Mouse (Mus musculus) CH12.LX (cell line): ENCODE measurements around the gene Lepr. TPM values are rescaled to one million over a fixed set of nuclear protein-coding genes. Genes with fewer than 3 reads are reported as not detected.

Source experiments
- DNase-seq: peaks from one replicate; pipeline ENCODE4 v3.0.0-alpha.2; 2013; ENCODE audit errors: extremely low read depth
- H3K27ac ChIP-seq: 2 replicates; pipeline ENCODE4 v1.5.1; 2012; ENCODE audit warnings: low read depth, mild to moderate bottlenecking, control low read depth, moderate library complexity; ENCODE audit not compliant: insufficient read depth
- H3K27me3 ChIP-seq: replicated peaks from 2 replicates; pipeline ENCODE3; 2012; ENCODE audit warnings: inconsistent platforms
- H3K36me3 ChIP-seq, 2 experiments: replicated peaks in 1 of 2; 2 replicates each; pipeline versions ENCODE3 to v1.6.1; 2012; ENCODE audit warnings: inconsistent platforms in 1 of 2, low read length in 1 of 2, mild to moderate bottlenecking in 1 of 2, mixed read lengths in 1 of 2, moderate library complexity in 1 of 2; ENCODE audit not compliant: control insufficient read depth in 1 of 2, insufficient read depth in 1 of 2
- H3K4me1 ChIP-seq, 2 experiments: 2 replicates each; pipeline ENCODE4 v1.6.1; 2012; ENCODE audit warnings: inconsistent platforms in 1 of 2, moderate library complexity in 1 of 2; ENCODE audit not compliant: insufficient read depth in 2 of 2, control insufficient read depth in 1 of 2
- H3K4me2 ChIP-seq: 2 replicates; pipeline ENCODE4 v1.6.1; 2012; ENCODE audit warnings: low read depth, mild to moderate bottlenecking, control low read depth; ENCODE audit not compliant: poor library complexity, insufficient read depth, severe bottlenecking
- H3K4me3 ChIP-seq, 3 experiments: fragments of 150-350 bp in 1 of 3; sonication (generic) in 1 of 3; replicated peaks in 1 of 3; 2 replicates each; pipeline versions ENCODE3 to v1.5.1; 2011 to 2012; ENCODE audit warnings: low read depth in 2 of 3, low read length in 2 of 3, mild to moderate bottlenecking in 2 of 3, moderate library complexity in 2 of 3, control low read depth in 1 of 3, improper control_type of control experiment in 1 of 3, inconsistent platforms in 1 of 3, mixed read lengths in 1 of 3; ENCODE audit not compliant: poor library complexity in 1 of 3
- H3K79me2 ChIP-seq: replicated peaks from 2 replicates; pipeline ENCODE4 v1.6.1; 2012; ENCODE audit warnings: mild to moderate bottlenecking, moderate library complexity; ENCODE audit not compliant: control insufficient read depth, poor library complexity, insufficient read depth, severe bottlenecking; ENCODE audit errors: extremely low read depth
- H3K9ac ChIP-seq: 2 replicates; pipeline ENCODE4 v1.6.1; 2012; ENCODE audit warnings: low read depth, mild to moderate bottlenecking, control low read depth, moderate library complexity; ENCODE audit not compliant: insufficient read depth
- H3K9me3 ChIP-seq: replicated peaks from 2 replicates; pipeline ENCODE3; 2012; ENCODE audit warnings: low read length, inconsistent platforms, mixed read lengths
- BHLHE40 ChIP-seq: IDR thresholded peaks from 2 replicates; pipeline ENCODE4 v1.6.1; 2011; ENCODE audit warnings: mild to moderate bottlenecking, low read depth, low read length, improper control_type of control experiment
- CHD1 ChIP-seq: IDR thresholded peaks from 2 replicates; pipeline ENCODE4 v1.6.1; 2012; ENCODE audit warnings: low read depth, low read length, improper control_type of control experiment, inconsistent platforms
- CHD2 ChIP-seq: IDR thresholded peaks from 2 replicates; pipeline ENCODE4 v1.6.1; 2011; ENCODE audit warnings: low read length, improper control_type of control experiment
- CTCF ChIP-seq, 2 experiments: IDR thresholded peaks in 1 of 2; conservative IDR thresholded peaks in 1 of 2; 2 replicates each; pipeline ENCODE4 v1.5.1; 2011 to 2012; ENCODE audit warnings: low read depth in 2 of 2, low read length in 2 of 2, improper control_type of control experiment in 1 of 2, inconsistent platforms in 1 of 2, mild to moderate bottlenecking in 1 of 2, moderate library complexity in 1 of 2
- E2F4 ChIP-seq: IDR thresholded peaks from 2 replicates; pipeline ENCODE4 v1.6.1; 2011; ENCODE audit warnings: low read depth, low read length, improper control_type of control experiment; ENCODE audit not compliant: insufficient replicate concordance
- ELF1 ChIP-seq: IDR thresholded peaks from 2 replicates; pipeline ENCODE4 v1.6.1; 2014; ENCODE audit warnings: low read depth, mild to moderate bottlenecking, inconsistent platforms, low read length, improper control_type of control experiment
- EP300 ChIP-seq: IDR thresholded peaks from 2 replicates; pipeline ENCODE4 v1.6.1; 2011; ENCODE audit warnings: low read length, improper control_type of control experiment
- ETS1 ChIP-seq: conservative IDR thresholded peaks from 2 replicates; pipeline ENCODE4 v1.6.1; 2012; ENCODE audit warnings: low read depth, mild to moderate bottlenecking, inconsistent platforms, low read length, improper control_type of control experiment, moderate library complexity
- HCFC1 ChIP-seq: IDR thresholded peaks from 2 replicates; pipeline ENCODE4 v1.6.1; 2012; ENCODE audit warnings: low read depth, mild to moderate bottlenecking, inconsistent platforms, low read length, improper control_type of control experiment
- IRF4 ChIP-seq: IDR thresholded peaks from 2 replicates; pipeline ENCODE4 v1.6.1; 2014; ENCODE audit warnings: low read depth, mild to moderate bottlenecking, inconsistent platforms, low read length, improper control_type of control experiment
- JUN ChIP-seq: IDR thresholded peaks from 2 replicates; pipeline ENCODE4 v1.6.1; 2011; ENCODE audit warnings: low read depth, mild to moderate bottlenecking, low read length, improper control_type of control experiment, moderate library complexity; ENCODE audit not compliant: insufficient read depth
- JUND ChIP-seq: conservative IDR thresholded peaks from 2 replicates; pipeline ENCODE4 v1.6.1; 2011; ENCODE audit warnings: low read depth, low read length, improper control_type of control experiment
- KAT2A ChIP-seq: IDR thresholded peaks from 2 replicates; pipeline ENCODE4 v1.6.1; 2012; ENCODE audit warnings: low read length, improper control_type of control experiment, inconsistent platforms; ENCODE audit not compliant: insufficient replicate concordance
- MAFK ChIP-seq: IDR thresholded peaks from 2 replicates; pipeline ENCODE4 v1.6.1; 2011; ENCODE audit warnings: low read length, improper control_type of control experiment; ENCODE audit not compliant: insufficient replicate concordance
- MAX ChIP-seq: IDR thresholded peaks from 2 replicates; pipeline ENCODE4 v1.6.1; 2011; ENCODE audit warnings: low read length, improper control_type of control experiment
- MAZ ChIP-seq: IDR thresholded peaks from 2 replicates; pipeline ENCODE4 v1.6.1; 2012; ENCODE audit warnings: low read depth, mild to moderate bottlenecking, inconsistent platforms, low read length, improper control_type of control experiment, moderate library complexity
- MYC ChIP-seq: IDR thresholded peaks from 2 replicates; pipeline ENCODE4 v1.6.1; 2011; ENCODE audit warnings: low read depth, mild to moderate bottlenecking, improper control_type of control experiment, low read length
- NRF1 ChIP-seq: IDR thresholded peaks from 2 replicates; pipeline ENCODE4 v1.6.1; 2014; ENCODE audit warnings: low read depth, mild to moderate bottlenecking, inconsistent platforms, low read length, improper control_type of control experiment, moderate library complexity
- PAX5 ChIP-seq: IDR thresholded peaks from 2 replicates; pipeline ENCODE4 v1.6.1; 2012; ENCODE audit warnings: low read length, inconsistent platforms, mixed read lengths
- POLR2A ChIP-seq: IDR thresholded peaks from 2 replicates; pipeline ENCODE4 v1.6.1; 2011; ENCODE audit warnings: low read depth, mild to moderate bottlenecking, improper control_type of control experiment, low read length
- SIN3A ChIP-seq: IDR thresholded peaks from 2 replicates; pipeline ENCODE4 v1.6.1; 2012; ENCODE audit warnings: low read length, improper control_type of control experiment, inconsistent platforms
- SMC3 ChIP-seq: IDR thresholded peaks from 2 replicates; pipeline ENCODE4 v1.6.1; 2011; ENCODE audit warnings: low read depth, low read length, improper control_type of control experiment
- TBP ChIP-seq: conservative IDR thresholded peaks from 2 replicates; pipeline ENCODE4 v1.6.1; 2011; ENCODE audit warnings: low read depth, low read length, improper control_type of control experiment
- USF2 ChIP-seq: conservative IDR thresholded peaks from 2 replicates; pipeline ENCODE4 v1.6.1; 2011; ENCODE audit warnings: low read depth, low read length, improper control_type of control experiment
- ZMIZ1 ChIP-seq: IDR thresholded peaks from 2 replicates; pipeline ENCODE4 v1.6.1; 2012; ENCODE audit warnings: low read depth, mild to moderate bottlenecking, inconsistent platforms, low read length, improper control_type of control experiment
- ZNF384 ChIP-seq: IDR thresholded peaks from 2 replicates; pipeline ENCODE4 v1.6.1; 2012; ENCODE audit warnings: low read depth, low read length, improper control_type of control experiment, inconsistent platforms
- dilution Hi-C: fragments of 300-500 bp; cut with MboI; formaldehyde crosslinking; loops from 2 replicates; pipeline ENCODE4 v1.14.3; 2020; ENCODE audit warnings: low sequenced_read_pairs; ENCODE audit not compliant: extremely low pct_unique_long_range_greater_than_20kb, extremely low pct_ligation_motif_present
- in situ Hi-C: fragments of 300-500 bp; cut with MboI; formaldehyde crosslinking; loops from 3 replicates; pipeline ENCODE4 v1.14.3; 2019; ENCODE audit warnings: low sequenced_read_pairs, low pct_ligation_motif_present, low pct_unique_long_range_greater_than_20kb, mixed read lengths
- polyA plus RNA-seq: library from polyadenylated mRNA; unstranded; fragments of >175 nt; gene quantifications from 2 replicates; pipeline ENCODE4 v1.2.1, GENCODE M21; 2012; ENCODE audit warnings: low read depth; ENCODE audit not compliant: insufficient read length
- total RNA-seq, 2 experiments: library from RNA; depleted of rRNA; stranded (reverse); fragments of 300-350 nt in 1 of 2; fragments of >200 nt in 1 of 2; gene quantifications; 2 replicates each; pipeline ENCODE4 v1.2.3; 2012 to 2014

The Lepr gene
- total and polyA plus RNA-seq, 3 experiments = 0.04 TPM; not detected in 2

GRCm38 (mm10) chr4:101669811-101670210 lies 47.4 kb upstream of the Lepr start:
- H3K4me2 ChIP-seq = no peak overlapping the region
- H3K79me2 ChIP-seq = no peaks in the 10 kb centered on the region
- no peak overlapping the region for H3K9ac ChIP-seq
- H3K27ac ChIP-seq = no peak overlapping the region
- H3K9me3 ChIP-seq = peaks cover 4% of the 10 kb centered on the region
- H3K4me1 ChIP-seq = no peaks in the 10 kb centered on the region
- DNase-seq = no peak
- H3K27me3 ChIP-seq = no peaks in the 10 kb centered on the region
- no peak for TF ChIP-seq MAX
- no peak for TF ChIP-seq CTCF (conservative IDR thresholded peaks at IDR 0.05 in 1 of 2, IDR thresholded peaks at IDR 0.05 in 1 of 2; ENCODE audit: low read depth in 2 of 2, low read length in 2 of 2)
- no peak for TF ChIP-seq PAX5
- TF ChIP-seq CHD1 = no peak
- no peak for TF ChIP-seq KAT2A
- TF ChIP-seq IRF4 = no peak
- no peak for TF ChIP-seq BHLHE40
- TF ChIP-seq EP300 = no peak
- no peak for TF ChIP-seq SIN3A
- TF ChIP-seq MAFK = no peak
- TF ChIP-seq JUN = no peak
- TF ChIP-seq TBP = no peak
- no peak for TF ChIP-seq ELF1
- no peak for TF ChIP-seq SMC3
- no peak for TF ChIP-seq CHD2
- TF ChIP-seq HCFC1 = no peak
- no peak for TF ChIP-seq NRF1
- TF ChIP-seq ETS1 = no peak
- TF ChIP-seq, all 38 proteins: peak for 0
- dilution Hi-C loops (no loop called here), in situ Hi-C loops (no loop called here)
- H3K36me3 ChIP-seq = no peaks in the 10 kb centered on the region
- H3K4me3 ChIP-seq = no peak overlapping the region

GRCm38 (mm10) chr4:101674790-101675189 lies 42.4 kb upstream of the Lepr start:
- dilution Hi-C loops = no loop called here
- H3K9me3 ChIP-seq = no peaks in the 10 kb centered on the region
- no peaks in the 10 kb centered on the region for H3K4me1 ChIP-seq
- no peak for DNase-seq
- H3K27me3 ChIP-seq = no peaks in the 10 kb centered on the region
- H3K79me2 ChIP-seq = no peaks in the 10 kb centered on the region
- in situ Hi-C loops = no loop called here
- no peak for TF ChIP-seq MYC
- TF ChIP-seq SMC3 = no peak
- no peak for TF ChIP-seq ZNF384
- no peak for TF ChIP-seq MAX
- TF ChIP-seq MAZ = no peak
- no peak for TF ChIP-seq ZMIZ1
- no peak for TF ChIP-seq HCFC1
- no peak for TF ChIP-seq CTCF (conservative IDR thresholded peaks at IDR 0.05 in 1 of 2, IDR thresholded peaks at IDR 0.05 in 1 of 2; ENCODE audit: low read depth in 2 of 2, low read length in 2 of 2)
- no peak for TF ChIP-seq ETS1
- no peak for TF ChIP-seq BHLHE40
- no peak for TF ChIP-seq POLR2A
- TF ChIP-seq IRF4 = no peak
- TF ChIP-seq KAT2A = no peak
- TF ChIP-seq JUND = no peak
- no peak for TF ChIP-seq USF2
- TF ChIP-seq ELF1 = no peak
- TF ChIP-seq E2F4 = no peak
- H3K4me2 ChIP-seq = no peak overlapping the region
- H3K36me3 ChIP-seq = no peaks in the 10 kb centered on the region
- H3K4me3 ChIP-seq = no peak overlapping the region
- H3K27ac ChIP-seq = no peak overlapping the region
- no peak overlapping the region for H3K9ac ChIP-seq
